8 mouse cellular contexts compared by ENCODE assay signal in genomic region chr16:92443644-92444113, GRCm38 (mm10). TPM values are rescaled to one million over a fixed set of nuclear protein-coding genes. Genes with fewer than 3 reads are reported as not detected.
DNase-seq lines count a peak whose midpoint lies in the region; ATAC-seq and TF ChIP-seq lines count a peak whose summit lies in the region.

No protein-coding gene starts in this region.

- H3K9ac ChIP-seq in midbrain, postnatal 0 days (replicated peaks; ENCODE audit: low read length, poor library complexity, severe bottlenecking) = no peak overlapping the region
- no peak overlapping the region for H3K9ac ChIP-seq in kidney, embryonic 14.5 days (ENCODE audit: low read depth, low read length)
- no peak overlapping the region for H3K9ac ChIP-seq in lung, postnatal 0 days (replicated peaks; ENCODE audit: low read depth)

- no peak overlapping the region for H3K4me3 ChIP-seq in midbrain, postnatal 0 days (ENCODE audit: low read depth, low read length)
- no peak overlapping the region for H3K4me3 ChIP-seq in midbrain, embryonic 10.5 days
- H3K4me3 ChIP-seq in kidney, embryonic 14.5 days (ENCODE audit: low read length) = no peak overlapping the region
- H3K4me3 ChIP-seq in lung, postnatal 0 days (ENCODE audit: low read depth, low read length) = no peak overlapping the region

- intact Hi-C loops in left cerebral cortex, postnatal 4 days (cut with DNase I) = no loop called here
- intact Hi-C loops in left cerebral cortex, postnatal 14 days (cut with DNase I) = no loop called here

- 78% methylated on average over 13 of the region's 13 CpGs for WGBS in midbrain, postnatal 0 days
- 83% methylated on average over 13 of the region's 13 CpGs for WGBS in midbrain, embryonic 10.5 days
- WGBS in kidney, embryonic 14.5 days = 49% methylated on average over 13 of the region's 13 CpGs
- WGBS in lung, postnatal 0 days = 11% methylated on average over 13 of the region's 13 CpGs

- DNase-seq in midbrain, postnatal 0 days (ENCODE audit: low spot score) = no peak
- DNase-seq in midbrain, embryonic 10.5 days (ENCODE audit: low spot score) = no peak
- DNase-seq in heart, adult 18-20 months = peak; percentile 85 to 87
- DNase-seq in lung, postnatal 0 days (ENCODE audit: low spot score) = peak; percentile 84
- DNase-seq in cerebellum, adult 11 months = no peak
- DNase-seq in left cerebral cortex, postnatal 4 days = no peak
- DNase-seq in left cerebral cortex, postnatal 14 days (ENCODE audit: low spot score in 2 of 2) = no peak

- 0 out of 2 replicates have a peak, but pooled peaks have one; percentile 5 for TF ChIP-seq CTCF in midbrain, postnatal 0 days (IDR thresholded peaks at IDR 0.05)
- TF ChIP-seq CTCF in lung, postnatal 0 days (IDR thresholded peaks at IDR 0.05) = peak; percentile 56

- H3K4me1 ChIP-seq in midbrain, postnatal 0 days (ENCODE audit: insufficient read depth, low read length) = peaks cover 3% of the 10 kb centered on the region; the same call in 1 of the 2 replicates
- peaks cover 33% of the 10 kb centered on the region for H3K4me1 ChIP-seq in midbrain, embryonic 10.5 days
- H3K4me1 ChIP-seq in kidney, embryonic 14.5 days (ENCODE audit: control insufficient read depth, insufficient read depth, low read length) = peaks cover 10% of the 10 kb centered on the region
- H3K4me1 ChIP-seq in lung, postnatal 0 days (ENCODE audit: insufficient read depth, low read depth, low read length) = peaks cover 10% of the 10 kb centered on the region; the same call in 1 of the 2 replicates

- no peak overlapping the region for H3K4me2 ChIP-seq in midbrain, postnatal 0 days (ENCODE audit: low read depth, low read length, poor library complexity, severe bottlenecking)
- H3K4me2 ChIP-seq in kidney, embryonic 14.5 days (replicated peaks; ENCODE audit: low read depth, low read length) = no peak overlapping the region
- no peak overlapping the region for H3K4me2 ChIP-seq in lung, postnatal 0 days (replicated peaks; ENCODE audit: low read depth, low read length)

- no peaks in the 10 kb centered on the region for H3K9me3 ChIP-seq in midbrain, postnatal 0 days (ENCODE audit: low read length)
- H3K9me3 ChIP-seq in midbrain, embryonic 10.5 days (replicated peaks) = no peaks in the 10 kb centered on the region
- no peaks in the 10 kb centered on the region for H3K9me3 ChIP-seq in kidney, embryonic 14.5 days (ENCODE audit: control insufficient read depth, low read length)
- no peaks in the 10 kb centered on the region for H3K9me3 ChIP-seq in lung, postnatal 0 days (ENCODE audit: low read length)

- no peaks in the 10 kb centered on the region for H3K27me3 ChIP-seq in midbrain, postnatal 0 days (ENCODE audit: insufficient read depth, low read length)
- no peaks in the 10 kb centered on the region for H3K27me3 ChIP-seq in midbrain, embryonic 10.5 days (ENCODE audit: low read depth, poor library complexity, severe bottlenecking)
- no peaks in the 10 kb centered on the region for H3K27me3 ChIP-seq in kidney, embryonic 14.5 days (ENCODE audit: control insufficient read depth, insufficient read depth, low read length)
- no peaks in the 10 kb centered on the region for H3K27me3 ChIP-seq in lung, postnatal 0 days (replicated peaks; ENCODE audit: insufficient read depth, low read length)

- peak; percentile 82 for TF ChIP-seq EP300 in lung, postnatal 0 days (IDR thresholded peaks at IDR 0.05)

- 0 out of 2 replicates have a peak, but pooled peaks cover 4% of the 10 kb centered on the region for H3K36me3 ChIP-seq in midbrain, postnatal 0 days (ENCODE audit: insufficient read depth, low read length)
- H3K36me3 ChIP-seq in midbrain, embryonic 10.5 days = peaks cover 3% of the 10 kb centered on the region; the same call in 1 of the 2 replicates
- H3K36me3 ChIP-seq in kidney, embryonic 14.5 days (ENCODE audit: control insufficient read depth, insufficient read depth, low read length) = no peaks in the 10 kb centered on the region
- no peaks in the 10 kb centered on the region for H3K36me3 ChIP-seq in lung, postnatal 0 days (ENCODE audit: insufficient read depth, low read length)

- ATAC-seq in midbrain, postnatal 0 days (ENCODE audit: low FRiP score) = no peak
- 0 out of 2 replicates have a peak, but pooled peaks have one; percentile 18 for ATAC-seq in kidney, embryonic 14.5 days (ENCODE audit: low FRiP score, low TSS enrichment)
- peak; percentile 86 for ATAC-seq in lung, postnatal 0 days

- no peak overlapping the region for H3K27ac ChIP-seq in midbrain, postnatal 0 days (ENCODE audit: low read depth, low read length)
- H3K27ac ChIP-seq in midbrain, embryonic 10.5 days (replicated peaks) = no peak overlapping the region
- H3K27ac ChIP-seq in kidney, embryonic 14.5 days (ENCODE audit: low read depth, low read length) = no peak overlapping the region; the same call in 1 of the 2 replicates
- 0 out of 2 replicates have a peak overlapping the region, but pooled peaks have one; percentile 6 for H3K27ac ChIP-seq in lung, postnatal 0 days (ENCODE audit: low read length)

RNA-seq across cellular contexts. Expression of gene Rcan1, which starts 27.0 kb away (rescaled TPM):
- 91.3 and 104 TPM in 2 replicates for total RNA-seq in midbrain, postnatal 0 days (2014; rRNA removed)
- 68.6 and 73.3 TPM in 2 replicates for polyA plus RNA-seq in midbrain, postnatal 0 days (2015; fragmentation: Nextera tagmentation; extraction: Ambion mirVana)
- 38.8 and 40.6 TPM in 2 replicates for polyA plus RNA-seq in midbrain, embryonic 10.5 days (2016; fragmentation: Nextera tagmentation; extraction: Ambion mirVana)
- 100 to 1,000 TPM in 1 of 2 experiments, 10 to 100 TPM in 1; 95.4 to 129 TPM for total RNA-seq in heart, adult 18-20 months (2021)
- polyA plus RNA-seq in kidney, embryonic 14.5 days (2014; fragmentation: Nextera tagmentation; extraction: Ambion mirVana) = 14.7 and 23.0 TPM in 2 replicates
- 54.7 and 56.1 TPM in 2 replicates for polyA plus RNA-seq in lung, postnatal 0 days (2015; fragmentation: Nextera tagmentation; extraction: Ambion mirVana)
- 10 to 100 TPM; 48.3 to 50.1 TPM for total RNA-seq in left cerebral cortex, postnatal 4 days (2021)
- 10 to 100 TPM; 49.8 to 55.8 TPM for total RNA-seq in left cerebral cortex, postnatal 14 days (2021)

RNA-seq across cellular contexts. Expression of gene Clic6, which starts 41.9 kb away (rescaled TPM):
- 2.1 and 3.5 TPM in 2 replicates for total RNA-seq in midbrain, postnatal 0 days (2014; rRNA removed)
- 0.43 and 0.70 TPM in 2 replicates for polyA plus RNA-seq in midbrain, postnatal 0 days (2015; fragmentation: Nextera tagmentation; extraction: Ambion mirVana)
- polyA plus RNA-seq in midbrain, embryonic 10.5 days (2016; fragmentation: Nextera tagmentation; extraction: Ambion mirVana) = 1.5 and 2.1 TPM in 2 replicates
- total RNA-seq in heart, adult 18-20 months (2021) = 1 to 10 TPM in 1 of 2 experiments, under 1 TPM in 1; 0.37 to 1.1 TPM
- polyA plus RNA-seq in kidney, embryonic 14.5 days (2014; fragmentation: Nextera tagmentation; extraction: Ambion mirVana) = 2.0 and 3.8 TPM in 2 replicates
- 14.5 and 16.4 TPM in 2 replicates for polyA plus RNA-seq in lung, postnatal 0 days (2015; fragmentation: Nextera tagmentation; extraction: Ambion mirVana)
- 1 to 10 TPM in 1 of 2 experiments, under 1 TPM in 1; 0.44 to 1.1 TPM for total RNA-seq in left cerebral cortex, postnatal 4 days (2021)
- total RNA-seq in left cerebral cortex, postnatal 14 days (2021) = 1 to 10 TPM; 1.9 to 2.2 TPM

Comparison
In these comparisons a context has a peak if more than half of its experiments do, and no peak if none do; other contexts are left out.
1. DNase-seq: peak in heart, adult 18-20 months (2 of 2) and lung, postnatal 0 days (single experiment); none in midbrain, postnatal 0 days (single experiment), midbrain, embryonic 10.5 days (single experiment), cerebellum, adult 11 months (single experiment), left cerebral cortex, postnatal 4 days (single experiment) and left cerebral cortex, postnatal 14 days (0 of 2).